Mouse (Mus musculus): ENCODE measurements around the gene Cdc42se1. TPM values are rescaled to one million over a fixed set of nuclear protein-coding genes. Genes with fewer than 3 reads are reported as not detected.

Cdc42se1 gene
- polyA plus RNA-seq, 1 experiment from 2014 or later, result 91.1 TPM

GRCm38 (mm10) chr3:95283589-95283941 lies 55.0 kb downstream of the Cdc42se1 start:
- DNase-seq (ENCODE audit: low spot score), result no peak
- WGBS, result 3% methylated on average over 7 of the region's 7 CpGs
- Histone ChIP-seq H3K27ac (replicated peaks) (peak overlapping the region; percentile 96), H3K36me3 (replicated peaks) (peaks cover 17% of the 10 kb centered on the region), H3K27me3 (replicated peaks; ENCODE audit: low read depth, poor library complexity, severe bottlenecking) (no peaks in the 10 kb centered on the region), H3K4me1 (peaks cover 33% of the 10 kb centered on the region), H3K4me3 (peak overlapping the region; percentile 80), H3K9me3 (no peaks in the 10 kb centered on the region)

- 28% methylated on average over 1 of the region's 1 CpGs for WGBS
- peak; percentile 10 for DNase-seq (ENCODE audit: low spot score)
- Histone ChIP-seq H3K27ac (replicated peaks) (peak overlapping the region; percentile 96; the same call in 1 of the 2 replicates), H3K4me3 (peak overlapping the region; percentile 80), H3K9me3 (no peaks in the 10 kb centered on the region), H3K27me3 (replicated peaks; ENCODE audit: low read depth, poor library complexity, severe bottlenecking) (no peaks in the 10 kb centered on the region), H3K4me1 (peaks cover 33% of the 10 kb centered on the region), H3K36me3 (replicated peaks) (peaks cover 19% of the 10 kb centered on the region)
Measured at GRCm38 (mm10) chr3:95284062-95284461, 55.5 kb downstream of the Cdc42se1 start.

- Histone ChIP-seq H3K36me3 (replicated peaks) (peaks cover 25% of the 10 kb centered on the region), H3K4me3 (peak overlapping the region; percentile 80), H3K4me1 (peaks cover 33% of the 10 kb centered on the region), H3K27me3 (replicated peaks; ENCODE audit: low read depth, poor library complexity, severe bottlenecking) (no peaks in the 10 kb centered on the region), H3K9me3 (no peaks in the 10 kb centered on the region), H3K27ac (replicated peaks) (0 out of 2 replicates have a peak overlapping the region, but pooled peaks have one; percentile 96)
- DNase-seq (ENCODE audit: low spot score), result no peak
- 90% methylated on average over 12 of the region's 12 CpGs for WGBS
Measured at GRCm38 (mm10) chr3:95284501-95285281, 56.2 kb downstream of the Cdc42se1 start.

GRCm38 (mm10) chr3:95285390-95285789 lies 56.9 kb downstream of the Cdc42se1 start:
- peaks cover 32% of the 10 kb centered on the region for H3K36me3 ChIP-seq (replicated peaks)
- H3K27me3 ChIP-seq (replicated peaks; ENCODE audit: low read depth, poor library complexity, severe bottlenecking), result no peaks in the 10 kb centered on the region
- no peak overlapping the region for H3K4me3 ChIP-seq
- no peaks in the 10 kb centered on the region for H3K9me3 ChIP-seq
- no peak for DNase-seq (ENCODE audit: low spot score)
- peaks cover 33% of the 10 kb centered on the region for H3K4me1 ChIP-seq
- no peak overlapping the region for H3K27ac ChIP-seq (replicated peaks)
- 89% methylated on average over 5 of the region's 5 CpGs for WGBS

Other genes starting within 250 kb of the Cdc42se1 start
- gene Zfp687, start 213.3 kb upstream of the Cdc42se1 start, polyA plus RNA-seq (2016; fragmentation: Nextera tagmentation; extraction: Ambion mirVana), result 34.9 and 36.9 TPM in 2 replicates
- gene Psmd4, start 186.1 kb upstream of the Cdc42se1 start, polyA plus RNA-seq (2016; fragmentation: Nextera tagmentation; extraction: Ambion mirVana), result 349 and 357 TPM in 2 replicates
- 18.0 and 21.3 TPM in 2 replicates for gene Pip5k1a, start 121.8 kb upstream of the Cdc42se1 start, polyA plus RNA-seq (2016; fragmentation: Nextera tagmentation; extraction: Ambion mirVana)
- 288 and 295 TPM in 2 replicates for gene Vps72, start 117.7 kb upstream of the Cdc42se1 start, polyA plus RNA-seq (2016; fragmentation: Nextera tagmentation; extraction: Ambion mirVana)
- 1.4 and 1.5 TPM in 2 replicates for gene Tmod4, start 104.3 kb upstream of the Cdc42se1 start, polyA plus RNA-seq (2016; fragmentation: Nextera tagmentation; extraction: Ambion mirVana)
- 81.0 and 84.4 TPM in 2 replicates for gene Scnm1, start 94.7 kb upstream of the Cdc42se1 start, polyA plus RNA-seq (2016; fragmentation: Nextera tagmentation; extraction: Ambion mirVana)
- 14.0 and 14.5 TPM in 2 replicates for gene Lysmd1, start 94.6 kb upstream of the Cdc42se1 start, polyA plus RNA-seq (2016; fragmentation: Nextera tagmentation; extraction: Ambion mirVana)
- gene Tnfaip8l2, start 86.4 kb upstream of the Cdc42se1 start, polyA plus RNA-seq (2016; fragmentation: Nextera tagmentation; extraction: Ambion mirVana), result 0.98 and 2.8 TPM in 2 replicates
- 6.8 and 9.2 TPM in 2 replicates for gene Sema6c, start 68.3 kb upstream of the Cdc42se1 start, polyA plus RNA-seq (2016; fragmentation: Nextera tagmentation; extraction: Ambion mirVana)
- 12.0 and 12.5 TPM in 2 replicates for gene Gabpb2, start 10.8 kb upstream of the Cdc42se1 start, polyA plus RNA-seq (2016; fragmentation: Nextera tagmentation; extraction: Ambion mirVana)
- 29.9 and 35.2 TPM in 2 replicates for gene Mllt11, start 3.4 kb downstream of the Cdc42se1 start, polyA plus RNA-seq (2016; fragmentation: Nextera tagmentation; extraction: Ambion mirVana)
- gene Gm128, start 12.9 kb downstream of the Cdc42se1 start, polyA plus RNA-seq (2016; fragmentation: Nextera tagmentation; extraction: Ambion mirVana), result 0.38 and 0.45 TPM in 2 replicates
- 0.99 and 2.0 TPM in 2 replicates for gene Bnipl, start 22.5 kb downstream of the Cdc42se1 start, polyA plus RNA-seq (2016; fragmentation: Nextera tagmentation; extraction: Ambion mirVana)
- 36.3 and 37.1 TPM in 2 replicates for gene Mindy1, start 52.6 kb downstream of the Cdc42se1 start, polyA plus RNA-seq (2016; fragmentation: Nextera tagmentation; extraction: Ambion mirVana)
- 27.3 and 29.1 TPM in 2 replicates for gene Prune1, start 53.3 kb downstream of the Cdc42se1 start, polyA plus RNA-seq (2016; fragmentation: Nextera tagmentation; extraction: Ambion mirVana)
- 1.3 and 1.4 TPM in 2 replicates for gene Anxa9, start 78.4 kb downstream of the Cdc42se1 start, polyA plus RNA-seq (2016; fragmentation: Nextera tagmentation; extraction: Ambion mirVana)
- 125 TPM in 2 replicates for gene Cers2, start 86.1 kb downstream of the Cdc42se1 start, polyA plus RNA-seq (2016; fragmentation: Nextera tagmentation; extraction: Ambion mirVana)
- gene Setdb1, start 128.5 kb downstream of the Cdc42se1 start, polyA plus RNA-seq (2016; fragmentation: Nextera tagmentation; extraction: Ambion mirVana), result 60.9 and 61.1 TPM in 2 replicates
- gene 4930558C23Rik, start 174.1 kb downstream of the Cdc42se1 start, polyA plus RNA-seq (2016; fragmentation: Nextera tagmentation; extraction: Ambion mirVana), result not detected in 2 replicates
- 33.9 and 37.5 TPM in 2 replicates for gene Arnt, start 205.7 kb downstream of the Cdc42se1 start, polyA plus RNA-seq (2016; fragmentation: Nextera tagmentation; extraction: Ambion mirVana)

All from embryonic facial prominence, embryonic 10.5 days (tissue).